Comparison of ENCODE assay signal across 11 mouse cellular contexts in the genomic region with DNA sequence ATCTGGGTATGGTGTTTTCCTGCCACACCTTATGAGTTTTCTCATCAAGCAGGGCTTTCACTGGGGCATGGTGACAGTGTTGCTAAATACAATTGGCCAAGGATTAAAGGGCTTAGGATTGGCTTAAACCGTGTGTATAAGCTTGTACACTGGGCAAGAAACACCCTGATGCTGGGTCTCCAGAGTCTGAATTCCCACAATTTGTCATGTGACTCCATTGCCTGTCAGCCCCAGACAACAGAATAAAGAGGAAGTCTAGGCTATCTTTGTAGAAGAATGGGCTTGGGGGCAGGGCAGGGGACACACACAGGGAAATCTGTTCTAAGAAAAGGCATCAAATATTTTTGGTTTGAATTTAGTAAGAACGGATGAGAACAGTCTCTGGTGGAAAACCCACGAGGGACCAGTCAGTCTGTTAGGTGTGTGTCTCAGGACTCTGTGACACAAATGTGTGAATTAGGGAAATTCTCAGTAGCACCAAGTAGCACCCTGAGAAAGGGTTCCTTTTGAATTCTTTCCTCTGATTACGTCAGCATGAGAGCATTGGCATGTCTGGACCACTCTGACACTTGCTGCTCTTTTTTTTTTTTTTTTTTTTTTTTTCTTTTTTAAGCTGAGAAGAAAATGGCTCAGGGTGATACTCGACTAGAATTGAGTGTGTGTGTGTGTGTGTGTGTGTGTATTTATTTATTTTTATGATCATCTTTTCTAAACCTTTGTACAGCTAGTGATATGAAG.
A peak's percentile ranks its signal among the peaks of the same experiment; 100 is the strongest.
DNase-seq lines count a peak whose midpoint lies in the region; ATAC-seq and TF ChIP-seq lines count a peak whose summit lies in the region.
"Had no signal": no experiment of that assay in that cellular context is flagged by ENCODE, and none has a peak within 500 bp of the region (broad histone marks: within the 10 kb centered on the region; RNA-seq: fewer than 3 reads in every experiment).

No protein-coding gene starts in this region.

- WGBS in lung, embryonic 14.5 days = 42% methylated on average over 5 of the region's 5 CpGs
- WGBS in hindbrain, postnatal 0 days = 21% methylated on average over 5 of the region's 5 CpGs

- H3K9ac ChIP-seq in lung, embryonic 14.5 days = no peak overlapping the region
- H3K9ac ChIP-seq in CH12.LX (ENCODE audit: insufficient read depth, low read depth) = 0 out of 2 replicates have a peak overlapping the region, but pooled peaks have one; percentile 25
- no peak overlapping the region for H3K9ac ChIP-seq in hindbrain, postnatal 0 days (replicated peaks; ENCODE audit: low read length)
- H3K9ac ChIP-seq: embryonic facial prominence, embryonic 13.5 days; intestine, embryonic 15.5 days; stomach, embryonic 15.5 days had no signal

- TF ChIP-seq RAD21 in CH12.LX (IDR thresholded peaks at IDR 0.05; ENCODE audit: low read depth, low read length) = no peak

- no peak for TF ChIP-seq CTCF in lung, embryonic 14.5 days (IDR thresholded peaks at IDR 0.05; ENCODE audit: low read depth)
- no peak for TF ChIP-seq CTCF in CH12.LX (conservative IDR thresholded peaks at IDR 0.05 in 1 of 2, IDR thresholded peaks at IDR 0.05 in 1 of 2; ENCODE audit: low read depth in 2 of 2, low read length in 2 of 2)
- no peak for TF ChIP-seq CTCF in hindbrain, postnatal 0 days (IDR thresholded peaks at IDR 0.05; ENCODE audit: low read depth)

- H3K27me3 ChIP-seq in lung, embryonic 14.5 days (ENCODE audit: insufficient read depth, low read length) = no peaks in the 10 kb centered on the region
- H3K27me3 ChIP-seq in CH12.LX (replicated peaks) = no peaks in the 10 kb centered on the region
- no peaks in the 10 kb centered on the region for H3K27me3 ChIP-seq in hindbrain, postnatal 0 days (ENCODE audit: insufficient read depth, low read length)
- H3K27me3 ChIP-seq: embryonic facial prominence, embryonic 13.5 days; intestine, embryonic 15.5 days; stomach, embryonic 15.5 days had no signal

- no peak overlapping the region for H3K27ac ChIP-seq in lung, embryonic 14.5 days (ENCODE audit: low read depth)
- no peak overlapping the region for H3K27ac ChIP-seq in CH12.LX (ENCODE audit: insufficient read depth, low read depth)
- no peak overlapping the region for H3K27ac ChIP-seq in hindbrain, postnatal 0 days
- H3K27ac ChIP-seq: embryonic facial prominence, embryonic 13.5 days; intestine, embryonic 15.5 days; stomach, embryonic 15.5 days had no signal

- no peak for TF ChIP-seq EP300 in CH12.LX (IDR thresholded peaks at IDR 0.05; ENCODE audit: low read length)

- no peak for TF ChIP-seq POLR2A in CH12.LX (IDR thresholded peaks at IDR 0.05; ENCODE audit: low read depth, low read length)

- dilution Hi-C loops in CH12.LX (cut with MboI; ENCODE audit: extremely low pct_ligation_motif_present, extremely low pct_unique_long_range_greater_than_20kb, low sequenced_read_pairs) = no loop called here

- in situ Hi-C loops in CH12.LX (cut with MboI; ENCODE audit: low pct_ligation_motif_present, low pct_unique_long_range_greater_than_20kb, low sequenced_read_pairs) = no loop called here

- H3K4me2 ChIP-seq in lung, embryonic 14.5 days = no peak overlapping the region
- peak overlapping the region; percentile 26; the same call in 1 of the 2 replicates for H3K4me2 ChIP-seq in CH12.LX (ENCODE audit: insufficient read depth, low read depth, poor library complexity, severe bottlenecking)
- no peak overlapping the region for H3K4me2 ChIP-seq in hindbrain, postnatal 0 days (ENCODE audit: low read depth, low read length)
- H3K4me2 ChIP-seq: embryonic facial prominence, embryonic 13.5 days; intestine, embryonic 15.5 days; stomach, embryonic 15.5 days had no signal

- no peaks in the 10 kb centered on the region for H3K79me2 ChIP-seq in CH12.LX (replicated peaks; ENCODE audit: control insufficient read depth, extremely low read depth, insufficient read depth, poor library complexity, severe bottlenecking)

- ATAC-seq in lung, embryonic 14.5 days (ENCODE audit: insufficient read depth) = peak; percentile 68; the same call in 1 of the 2 replicates
- peak; percentile 49; the same call in 1 of the 2 replicates for ATAC-seq in hindbrain, postnatal 0 days
- ATAC-seq in frontal cortex, adult (ENCODE audit: low TSS enrichment) = no peak
- ATAC-seq: intestine, embryonic 15.5 days had no signal

- no peak overlapping the region for H3K4me3 ChIP-seq in lung, embryonic 14.5 days (ENCODE audit: low read depth, low read length)
- no peak overlapping the region for H3K4me3 ChIP-seq in CH12.LX (replicated peaks in 1 of 3; ENCODE audit: low read depth in 2 of 3, low read length in 2 of 3, poor library complexity in 1 of 3)
- no peak overlapping the region for H3K4me3 ChIP-seq in hindbrain, postnatal 0 days (ENCODE audit: low read length)
- H3K4me3 ChIP-seq: embryonic facial prominence, embryonic 13.5 days; intestine, embryonic 15.5 days; stomach, embryonic 15.5 days had no signal

- peak; percentile 27 for DNase-seq in lung, embryonic 14.5 days
- DNase-seq in lung, postnatal 4 days = no peak
- peak; percentile 28 for DNase-seq in CH12.LX (ENCODE audit: extremely low read depth)
- DNase-seq in adipocyte (ENCODE audit: low spot score) = peak; percentile 49
- no peak for DNase-seq in hindbrain, postnatal 0 days (ENCODE audit: low spot score)
- no peak for DNase-seq in spleen, adult 18-20 months
- DNase-seq: left cerebral cortex, postnatal 4 days had no signal

- no peaks in the 10 kb centered on the region for H3K9me3 ChIP-seq in lung, embryonic 14.5 days (ENCODE audit: low read depth, low read length)
- H3K9me3 ChIP-seq in CH12.LX (replicated peaks; ENCODE audit: low read length) = no peaks in the 10 kb centered on the region
- H3K9me3 ChIP-seq in hindbrain, postnatal 0 days (ENCODE audit: low read length) = no peaks in the 10 kb centered on the region
- H3K9me3 ChIP-seq: embryonic facial prominence, embryonic 13.5 days; intestine, embryonic 15.5 days; stomach, embryonic 15.5 days had no signal

- H3K36me3 ChIP-seq in lung, embryonic 14.5 days (ENCODE audit: insufficient read depth) = no peaks in the 10 kb centered on the region
- no peaks in the 10 kb centered on the region for H3K36me3 ChIP-seq in CH12.LX (replicated peaks in 1 of 2; ENCODE audit: control insufficient read depth in 1 of 2, insufficient read depth in 1 of 2, low read length in 1 of 2)
- H3K36me3 ChIP-seq in hindbrain, postnatal 0 days (ENCODE audit: insufficient read depth, low read length) = no peaks in the 10 kb centered on the region
- H3K36me3 ChIP-seq: embryonic facial prominence, embryonic 13.5 days; intestine, embryonic 15.5 days; stomach, embryonic 15.5 days had no signal

- H3K4me1 ChIP-seq in lung, embryonic 14.5 days (ENCODE audit: insufficient read depth) = no peaks in the 10 kb centered on the region; the same call in 1 of the 2 replicates
- H3K4me1 ChIP-seq in CH12.LX (ENCODE audit: control insufficient read depth in 1 of 2, insufficient read depth in 2 of 2) = peaks cover 11 to 33% of the 10 kb centered on the region in 2 experiments
- 0 out of 2 replicates have a peak, but pooled peaks cover 3% of the 10 kb centered on the region for H3K4me1 ChIP-seq in hindbrain, postnatal 0 days (ENCODE audit: insufficient read depth, low read length)
- H3K4me1 ChIP-seq: embryonic facial prominence, embryonic 13.5 days; intestine, embryonic 15.5 days; stomach, embryonic 15.5 days had no signal

TF ChIP-seq in CH12.LX, 34 proteins besides CTCF, POLR2A, EP300 and RAD21:
- TF ChIP-seq SMC3 (IDR thresholded peaks at IDR 0.05; ENCODE audit: low read depth, low read length) (no peak), ZNF384 (IDR thresholded peaks at IDR 0.05; ENCODE audit: low read depth, low read length) (peak; percentile 95), TCF12 (IDR thresholded peaks at IDR 0.05; ENCODE audit: low read depth, low read length) (no peak), BHLHE40 (IDR thresholded peaks at IDR 0.05; ENCODE audit: low read depth, low read length) (0 out of 2 replicates have a peak, but pooled peaks have one; percentile 39), SIN3A (IDR thresholded peaks at IDR 0.05; ENCODE audit: low read length) (no peak), USF1 (IDR thresholded peaks at IDR 0.05; ENCODE audit: low read depth, low read length) (peak; percentile 24; the same call in 1 of the 2 replicates)

Comparison
In these comparisons a context has a peak if more than half of its experiments do, and no peak if none do; other contexts are left out.
1. DNase-seq: peak in lung, embryonic 14.5 days (single experiment), CH12.LX (single experiment) and adipocyte (single experiment); none in lung, postnatal 4 days (0 of 2), hindbrain, postnatal 0 days (single experiment) and spleen, adult 18-20 months (0 of 2).